Mouse (Mus musculus) layer of hippocampus, adult 2 months (tissue): ENCODE measurements around the gene Tmem87b. TPM values are rescaled to one million over a fixed set of nuclear protein-coding genes. Genes with fewer than 3 reads are reported as not detected.

Experiments used
- DNase-seq, 2 experiments: peaks; one replicate each; pipeline ENCODE4 v3.0.0; 2022; ENCODE audit warnings: low spot score in 2 of 2
- H3K27ac ChIP-seq: fragments of 200-600 bp; 2 replicates; pipeline ENCODE4 v1.8.1; 2022
- H3K4me3 ChIP-seq: fragments of 200-600 bp; 2 replicates; pipeline ENCODE4 v1.8.1; 2022; ENCODE audit warnings: mild to moderate bottlenecking
- CTCF ChIP-seq: fragments of 200-600 bp; conservative IDR thresholded peaks from 2 replicates; pipeline ENCODE4 v1.8.1; 2022; ENCODE audit warnings: antibody characterized with exemption, mild to moderate bottlenecking, moderate library complexity
- long read RNA-seq, 2 experiments: library from polyadenylated mRNA; stranded (forward); transcript quantifications; one replicate each; pipeline ENCODE4 v2.0.0; 2021; ENCODE audit warnings: borderline mapping rate in 2 of 2
- total RNA-seq, 2 experiments: library from RNA; stranded (reverse); gene quantifications; 2 replicates each; pipeline ENCODE4 v1.2.3; 2021

Tmem87b gene
- total RNA-seq: 10 to 100 TPM; 34.7 to 36.3 TPM
- long read RNA-seq, experiment 1, full-length matches to known transcripts: 2 of 35 reads
- long read RNA-seq, experiment 1, partial matches to known transcripts: 3 of 35 reads
- long read RNA-seq, experiment 1, other reads (novel, unspliced or antisense): 30 of 35 reads
- long read RNA-seq, experiment 2, partial matches to known transcripts: 1 of 39 reads
- long read RNA-seq, experiment 2, other reads (novel, unspliced or antisense): 38 of 39 reads

DNA sequence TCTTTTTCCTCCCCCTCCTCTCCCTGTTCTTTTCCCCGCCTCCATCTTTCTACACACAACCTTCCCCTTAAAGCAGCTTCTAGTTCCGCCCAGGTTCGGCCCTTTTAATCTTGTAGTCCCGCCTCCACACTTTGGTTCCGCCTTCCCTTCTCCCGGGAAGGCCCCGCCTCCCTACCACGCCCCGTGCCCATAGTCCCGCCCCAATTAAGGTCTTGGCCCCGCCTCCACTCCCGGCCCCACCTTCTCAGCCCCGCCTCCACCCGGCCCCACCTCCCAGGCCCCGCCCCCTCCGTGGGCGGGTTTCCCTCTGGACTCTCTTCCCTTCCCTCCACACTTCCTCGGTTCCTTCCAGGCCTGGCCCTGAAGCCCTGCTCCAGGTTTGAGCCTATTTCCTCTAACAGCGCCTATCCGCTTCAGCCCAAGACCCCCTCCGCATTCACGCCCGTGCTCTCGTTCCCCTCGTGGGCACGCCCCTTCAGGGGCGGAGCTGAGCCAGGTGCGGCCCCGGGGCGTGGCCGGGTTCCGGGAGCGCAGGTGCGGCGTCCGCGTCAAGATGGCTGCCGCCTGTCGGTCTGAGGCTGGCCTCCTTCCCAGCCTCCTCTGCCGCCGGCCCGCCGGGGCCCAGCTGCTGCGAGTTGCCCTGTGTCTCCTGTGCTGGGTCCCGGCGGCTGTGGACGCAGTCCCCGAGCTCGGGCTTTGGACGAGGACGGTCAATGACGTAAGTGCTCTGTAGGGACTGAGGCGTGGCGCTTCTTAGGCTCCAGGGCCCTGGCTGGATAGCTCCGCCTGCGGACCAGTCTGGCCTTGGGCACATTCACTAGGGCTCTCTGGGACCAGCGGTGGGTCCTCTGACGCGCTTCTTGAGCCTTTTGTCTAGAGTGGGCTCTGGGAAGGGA lies at the start of gene Tmem87b:
TSS of gene Tmem87b (plus strand) at position 333 of the 896 bp plus-strand sequence.
- peak; percentile 96 to 98 for DNase-seq
- Histone ChIP-seq H3K4me3 (peak within 1 kb of the TSS; percentile 93), H3K27ac (peak within 1 kb of the TSS; percentile 92)
- peak; percentile 1; the same call in 1 of the 2 replicates for TF ChIP-seq CTCF

DNA sequence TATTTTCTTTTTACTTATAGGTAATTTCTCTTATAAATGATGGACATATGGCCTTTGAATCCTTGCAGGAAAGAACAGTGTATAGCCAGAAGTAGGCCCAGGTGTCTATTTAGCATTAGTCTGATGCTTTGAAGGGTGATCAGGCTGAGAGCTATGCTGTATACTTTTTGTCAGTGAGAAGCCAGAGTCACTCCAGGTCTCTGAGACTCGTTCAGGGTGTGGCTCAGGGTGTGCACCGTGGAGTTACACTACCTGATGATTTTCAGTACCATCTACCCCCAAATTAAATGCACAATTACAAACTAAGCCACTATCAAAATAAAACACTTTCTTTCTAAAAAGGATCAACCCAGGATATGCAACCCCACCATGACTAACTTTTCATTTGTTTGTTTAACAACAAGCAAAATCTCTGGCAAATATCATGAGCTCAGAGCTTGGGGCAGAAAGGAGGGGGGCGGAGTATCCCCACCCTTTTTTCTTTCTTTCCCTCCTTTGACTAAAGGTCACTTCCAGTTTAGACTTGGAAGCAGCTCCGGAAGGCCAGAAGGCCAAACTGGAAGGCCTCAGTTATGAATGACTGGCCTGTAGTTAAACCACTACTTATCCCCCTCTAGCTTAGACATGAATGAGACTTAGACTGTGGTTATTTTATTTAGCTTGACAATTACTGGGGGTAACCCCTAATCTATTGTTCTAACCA lies 49.2 kb upstream of the Tmem87b start:
- TF ChIP-seq CTCF: no peak
- Histone ChIP-seq H3K27ac (no peak overlapping the region), H3K4me3 (no peak overlapping the region)
- no peak for DNase-seq

DNA sequence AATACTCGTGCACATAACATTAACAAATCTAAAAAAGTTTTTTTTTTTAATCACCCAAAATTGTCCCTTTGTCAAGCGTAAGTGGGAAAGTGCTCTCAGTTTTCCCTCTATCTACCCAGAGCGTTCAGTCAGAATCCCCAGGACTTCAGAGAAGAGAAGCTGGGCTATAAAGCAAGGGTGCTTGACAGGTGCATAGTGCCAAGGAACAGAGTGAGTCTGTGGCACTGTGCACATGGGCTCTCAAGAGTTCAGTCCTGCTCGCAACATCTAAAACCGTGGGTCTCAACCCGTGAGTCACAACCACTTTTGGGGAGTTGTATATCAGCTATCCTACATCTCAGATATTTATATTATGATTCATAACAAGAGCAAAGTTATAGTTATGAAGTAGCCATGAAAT lies 47.4 kb upstream of the Tmem87b start:
- no peak overlapping the region for H3K27ac ChIP-seq
- no peak for DNase-seq
- H3K4me3 ChIP-seq: no peak overlapping the region
- no peak for TF ChIP-seq CTCF

DNA sequence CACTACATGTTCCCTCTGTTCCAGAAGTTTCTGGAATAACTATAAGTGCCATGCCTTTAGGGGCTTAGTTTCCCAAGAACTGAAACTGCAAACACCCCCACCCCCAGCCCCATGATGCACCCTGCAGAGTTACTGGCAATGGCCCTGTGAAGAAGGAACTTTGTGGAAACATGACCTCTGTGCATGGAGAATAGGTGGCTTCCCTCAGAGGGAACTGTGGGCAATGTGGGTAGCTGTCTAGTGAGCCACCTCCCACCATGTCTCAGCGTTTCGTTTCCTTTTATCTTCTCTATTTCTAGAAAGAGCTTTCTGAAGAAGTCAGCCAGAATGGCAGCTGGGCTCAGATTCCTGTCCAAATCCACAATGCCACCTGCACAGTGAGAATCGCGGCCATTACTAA lies 46.9 kb upstream of the Tmem87b start:
- Histone ChIP-seq H3K27ac (peak overlapping the region; percentile 61; the same call in 1 of the 2 replicates), H3K4me3 (no peak overlapping the region)
- no peak for DNase-seq
- TF ChIP-seq CTCF: no peak

DNA sequence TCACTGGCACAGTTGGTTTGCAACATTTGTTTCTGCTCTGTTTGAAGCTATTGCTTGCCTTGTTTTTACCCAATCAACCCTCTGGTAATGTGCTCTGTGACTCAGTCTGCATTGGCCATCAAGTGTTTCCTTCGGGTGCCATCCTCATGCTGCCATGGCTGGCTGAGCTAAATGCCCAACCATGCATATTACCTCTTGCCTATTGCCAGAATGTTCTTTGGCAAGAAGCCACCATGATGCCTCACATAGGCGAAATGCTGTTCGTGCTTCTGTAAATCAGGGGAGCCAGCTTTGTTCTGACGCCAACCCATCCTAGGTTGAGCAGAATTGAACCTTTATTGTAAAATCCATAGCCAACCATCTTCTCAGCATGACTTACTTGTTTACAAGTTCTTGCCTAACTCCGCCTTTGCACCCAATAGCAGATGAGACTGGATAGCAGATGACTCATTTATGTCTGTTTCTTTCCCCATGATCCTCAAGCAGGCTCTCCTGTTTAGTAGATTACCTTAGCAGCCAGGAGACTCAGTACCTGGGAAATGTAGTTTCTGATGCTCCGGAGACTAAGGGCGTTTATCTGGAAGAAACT lies 46.1 kb upstream of the Tmem87b start:
- DNase-seq: no peak
- Histone ChIP-seq H3K4me3 (no peak overlapping the region), H3K27ac (peak overlapping the region; percentile 61)
- TF ChIP-seq CTCF: no peak

DNA sequence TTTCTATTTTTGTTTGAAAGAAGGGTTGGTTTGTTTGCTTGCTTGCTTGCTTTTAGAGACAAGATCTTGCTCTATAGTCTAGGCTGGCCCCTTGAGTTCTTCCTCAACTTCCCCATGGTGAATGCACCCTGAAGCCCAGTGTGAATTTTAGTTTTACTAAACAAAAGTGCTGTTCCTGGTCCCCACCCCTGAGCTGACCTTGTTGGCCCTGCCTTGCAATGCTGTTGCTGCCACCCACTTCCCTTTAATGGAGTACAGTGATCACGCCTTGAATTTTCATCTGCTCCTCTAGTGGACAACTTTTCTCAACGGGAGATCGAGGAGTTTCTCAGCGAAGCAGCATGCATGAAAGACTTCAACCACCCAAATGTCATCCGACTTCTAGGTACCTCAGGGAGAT lies 35.7 kb upstream of the Tmem87b start:
- no peak for TF ChIP-seq CTCF

DNA sequence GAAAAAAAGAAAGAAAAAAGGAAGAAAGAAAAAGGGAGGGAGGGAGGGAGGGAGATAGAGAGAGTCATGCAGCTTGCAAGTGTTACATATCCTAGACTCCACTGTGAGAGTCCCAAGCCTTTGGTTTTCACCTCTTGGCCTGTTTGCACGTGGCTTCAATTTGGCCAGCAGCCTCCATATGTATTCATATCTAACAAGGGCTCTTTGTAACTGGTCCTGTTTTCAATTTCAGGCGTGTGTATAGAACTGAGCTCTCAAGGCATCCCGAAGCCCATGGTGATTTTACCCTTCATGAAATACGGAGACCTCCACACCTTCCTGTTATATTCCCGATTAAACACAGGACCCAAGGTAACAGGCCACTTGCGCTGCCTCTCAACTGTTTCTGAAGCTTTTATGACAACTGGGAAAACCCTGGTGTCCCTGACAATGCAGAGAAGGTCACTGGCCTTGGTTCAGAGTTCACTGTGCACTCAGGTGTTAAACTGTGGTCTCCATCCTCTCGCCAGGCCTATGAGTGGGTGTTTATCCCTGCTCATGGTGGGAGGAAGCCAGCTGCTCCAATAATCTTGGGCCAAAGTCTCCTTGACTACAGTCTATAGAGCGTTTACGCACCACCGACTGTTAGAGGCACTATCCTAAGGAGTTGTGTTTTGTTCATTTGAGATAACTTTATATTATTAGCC lies 34.1 kb upstream of the Tmem87b start:
- no peak for TF ChIP-seq CTCF
- Histone ChIP-seq H3K27ac (no peak overlapping the region), H3K4me3 (no peak overlapping the region)
- DNase-seq: no peak

More for the DNA sequence above, 35.7 kb upstream of the Tmem87b start:
- H3K4me3 ChIP-seq: no peak overlapping the region
- no peak for DNase-seq
- no peak overlapping the region for H3K27ac ChIP-seq

DNA sequence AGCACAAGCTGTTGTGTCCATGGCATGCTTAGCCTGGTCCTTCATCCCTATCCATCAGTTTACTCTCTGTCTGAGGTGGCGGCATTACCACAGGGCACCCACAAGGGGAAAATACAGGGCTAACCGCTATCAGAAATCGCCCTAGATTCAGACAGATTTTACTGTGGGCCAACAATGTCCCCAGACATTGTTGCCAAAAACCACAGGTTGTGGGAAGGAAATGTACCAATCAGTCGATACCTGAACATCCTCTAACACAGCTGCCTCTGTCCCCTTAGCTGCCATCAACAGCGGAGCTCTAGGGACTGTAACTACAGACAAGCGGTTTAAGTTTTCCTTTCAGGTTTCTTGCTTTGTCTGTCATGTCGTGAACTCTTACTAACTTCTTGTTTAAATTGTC lies 33.1 kb upstream of the Tmem87b start:
- no peak overlapping the region for H3K4me3 ChIP-seq
- H3K27ac ChIP-seq: no peak overlapping the region
- DNase-seq: no peak
- TF ChIP-seq CTCF: no peak

DNA sequence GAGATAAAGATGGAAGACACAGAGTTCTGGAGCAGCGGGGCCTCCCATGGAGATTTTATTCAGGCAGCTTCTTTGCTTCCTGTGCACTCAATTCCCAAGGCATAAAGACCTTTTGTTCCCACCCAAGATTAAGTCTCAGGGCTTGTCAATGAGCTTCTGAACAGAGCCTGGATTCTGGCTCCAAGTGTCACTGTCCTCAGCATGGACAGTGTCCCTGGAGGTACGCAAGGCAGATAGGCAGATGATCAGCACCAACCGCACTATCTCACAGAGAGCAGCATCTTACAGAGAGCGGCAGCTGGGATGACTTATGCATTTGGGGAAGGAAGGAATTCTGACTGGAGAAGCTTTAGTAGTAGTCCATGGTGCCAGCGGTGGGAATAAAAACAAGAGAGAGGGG lies 31.6 kb upstream of the Tmem87b start:
- H3K4me3 ChIP-seq: no peak overlapping the region
- no peak for TF ChIP-seq CTCF
- no peak overlapping the region for H3K27ac ChIP-seq
- DNase-seq: no peak

DNA sequence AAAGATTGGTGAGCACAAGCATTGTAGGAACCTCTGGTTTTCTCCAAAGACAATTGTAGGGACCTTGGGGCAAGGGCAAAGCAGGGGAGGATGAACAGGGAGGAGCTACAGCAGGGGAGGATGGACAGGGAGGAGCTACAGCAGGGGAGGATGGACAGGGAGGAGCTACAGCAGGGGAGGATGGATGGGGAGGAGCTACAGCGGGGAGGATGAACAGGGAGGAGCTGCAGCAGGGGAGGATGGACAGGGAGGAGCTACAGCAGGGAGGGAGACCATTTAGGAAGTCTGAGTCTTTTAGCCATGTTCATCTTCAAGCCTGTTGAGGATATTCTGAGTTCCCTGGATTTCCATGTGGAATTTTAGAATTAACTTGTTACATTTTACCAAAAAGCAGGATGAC lies 31.1 kb upstream of the Tmem87b start:
- H3K4me3 ChIP-seq: no peak overlapping the region
- DNase-seq: no peak
- H3K27ac ChIP-seq: no peak overlapping the region
- no peak for TF ChIP-seq CTCF

DNA sequence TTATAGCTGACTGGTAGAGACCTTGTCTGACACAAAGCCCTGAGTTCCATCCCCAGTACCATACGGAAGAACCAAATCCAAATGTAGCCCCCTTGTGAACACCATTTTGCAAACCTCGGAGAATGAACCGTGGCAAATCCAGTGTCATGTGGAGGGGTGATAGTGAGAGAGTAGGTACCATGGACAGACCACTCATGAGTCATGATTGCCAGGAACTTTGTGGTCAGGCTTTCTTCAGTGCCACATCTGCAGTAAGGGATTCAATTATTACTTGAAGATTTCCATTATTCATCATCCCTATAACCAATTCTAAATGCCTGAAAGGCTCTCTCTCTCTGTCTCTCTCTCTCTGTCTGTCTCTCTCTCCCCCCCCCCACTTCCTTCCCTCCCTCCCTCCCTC lies 30.1 kb upstream of the Tmem87b start:
- no peak overlapping the region for H3K27ac ChIP-seq
- TF ChIP-seq CTCF: no peak
- DNase-seq: no peak
- H3K4me3 ChIP-seq: no peak overlapping the region

DNA sequence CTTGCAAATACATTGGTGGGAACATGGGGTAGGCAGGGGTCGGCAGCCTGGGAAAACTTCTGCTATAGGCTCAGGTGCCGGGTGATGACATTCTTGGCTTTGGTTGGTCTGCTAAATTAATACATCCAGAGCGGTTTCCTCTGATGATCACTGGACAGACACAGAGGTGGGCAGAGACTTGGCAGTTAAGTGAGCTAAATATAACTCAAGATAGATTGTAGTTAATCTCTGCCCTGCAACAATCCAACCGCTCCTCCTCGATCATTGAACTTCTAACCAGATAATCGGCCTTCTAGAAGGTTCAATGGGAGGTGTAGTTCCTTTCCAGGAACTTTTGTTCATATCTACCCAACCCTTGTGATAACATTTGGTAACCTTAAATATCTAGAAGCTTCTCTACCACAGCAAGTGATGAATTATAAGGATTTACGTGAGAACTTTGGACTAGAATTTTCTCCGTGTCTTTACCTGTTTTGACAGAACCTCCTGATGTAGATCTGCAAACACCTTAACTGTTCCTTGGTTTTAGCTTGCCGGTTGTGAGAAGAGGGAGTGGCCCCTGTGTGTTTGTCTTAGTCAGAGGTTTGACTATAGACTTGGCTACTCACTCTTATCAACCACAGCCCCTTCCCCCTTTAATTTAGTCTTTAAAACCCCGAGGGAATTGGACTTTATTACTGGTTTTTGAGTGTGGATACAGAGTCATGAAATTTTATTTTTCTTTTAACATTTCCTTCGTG lies 26.9 kb upstream of the Tmem87b start:
- no peak for TF ChIP-seq CTCF
- H3K4me3 ChIP-seq: no peak overlapping the region
- no peak for DNase-seq
- H3K27ac ChIP-seq: no peak overlapping the region
